Mouse (Mus musculus) mouse embryonic stem cell (cell line): ENCODE data around the gene Alg12.

Source experiments
- in situ Hi-C, 2 experiments: fragments of 300-500 bp; cut with MboI; formaldehyde crosslinking; loops; 1 replicate in 1 of 2; 3 replicates in 1 of 2; pipeline ENCODE4 v1.14.3; 2019 to 2020; ENCODE audit warnings: low sequenced_read_pairs in 2 of 2, low pct_unique_long_range_greater_than_20kb in 1 of 2, mixed read lengths in 1 of 2; ENCODE audit not compliant: unreplicated experiment in 1 of 2

The Alg12 gene

GRCm38 (mm10) chr15:88856613-88857012 is 37.5 kb upstream of the Alg12 start:
- in situ Hi-C loops = no loop called here

- in situ Hi-C loops = no loop called here
Measured at GRCm38 (mm10) chr15:88855896-88856417, 36.8 kb upstream of the Alg12 start.

- in situ Hi-C loops = no loop called here
Measured at GRCm38 (mm10) chr15:88854969-88855830, 36.1 kb upstream of the Alg12 start.

- in situ Hi-C loops = no loop called here
Measured at GRCm38 (mm10) chr15:88854119-88854968, 35.2 kb upstream of the Alg12 start.

GRCm38 (mm10) chr15:88853106-88853505 is 34.0 kb upstream of the Alg12 start:
- in situ Hi-C loops = no loop called here

- in situ Hi-C loops = no loop called here
Measured at GRCm38 (mm10) chr15:88851507-88852149, 32.5 kb upstream of the Alg12 start.

- in situ Hi-C loops = no loop called here
Measured at GRCm38 (mm10) chr15:88851076-88851475, 32.0 kb upstream of the Alg12 start.

- in situ Hi-C loops = no loop called here
Measured at GRCm38 (mm10) chr15:88850146-88850826, 31.2 kb upstream of the Alg12 start.

GRCm38 (mm10) chr15:88849621-88850020 is 30.5 kb upstream of the Alg12 start:
- in situ Hi-C loops = no loop called here

- in situ Hi-C loops = no loop called here
Measured at GRCm38 (mm10) chr15:88848661-88849060, 29.5 kb upstream of the Alg12 start.

GRCm38 (mm10) chr15:88844966-88845365 is 25.8 kb upstream of the Alg12 start:
- in situ Hi-C loops = no loop called here

- in situ Hi-C loops = no loop called here
Measured at GRCm38 (mm10) chr15:88843486-88844097, 24.5 kb upstream of the Alg12 start.

GRCm38 (mm10) chr15:88842300-88842673 is 23.2 kb upstream of the Alg12 start:
- in situ Hi-C loops = no loop called here

- in situ Hi-C loops = no loop called here
Measured at GRCm38 (mm10) chr15:88841580-88842299, 22.6 kb upstream of the Alg12 start.

- in situ Hi-C loops = no loop called here
Measured at GRCm38 (mm10) chr15:88841160-88841559, 22.0 kb upstream of the Alg12 start.

- in situ Hi-C loops = no loop called here
Measured at GRCm38 (mm10) chr15:88840126-88840525, 21.0 kb upstream of the Alg12 start.

- in situ Hi-C loops = no loop called here
Measured at GRCm38 (mm10) chr15:88839271-88839670, 20.2 kb upstream of the Alg12 start.
